In the genomic region with DNA sequence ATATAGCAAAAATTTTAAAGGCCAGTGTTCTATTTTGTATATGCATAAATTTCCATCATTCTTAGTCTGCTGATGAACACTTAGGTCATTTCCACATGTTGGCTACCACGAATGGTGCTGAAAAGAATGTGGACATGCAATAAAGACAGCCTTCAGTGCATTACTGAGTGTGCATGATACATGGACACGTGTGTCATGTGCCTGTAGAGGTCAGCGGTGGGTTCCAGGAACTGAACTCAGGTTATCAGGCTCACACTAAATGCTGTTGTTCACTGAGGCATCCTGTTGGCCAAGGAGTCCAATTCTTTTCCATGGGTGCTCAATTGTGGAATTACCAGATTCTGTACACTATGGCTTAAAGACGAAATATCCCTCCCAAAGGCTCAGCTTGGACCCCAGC, we compare ENCODE assay signal across 29 mouse cellular contexts. TPM values are rescaled to one million over a fixed set of nuclear protein-coding genes. Genes with fewer than 3 reads are reported as not detected.
DNase-seq lines count a peak whose midpoint lies in the region; ATAC-seq and TF ChIP-seq lines count a peak whose summit lies in the region.
"Had no signal": no experiment of that assay in that cellular context is flagged by ENCODE, and none has a peak within 500 bp of the region (broad histone marks: within the 10 kb centered on the region; RNA-seq: fewer than 3 reads in every experiment).

No protein-coding gene starts in this region.

- DNase-seq in heart, adult 11 months: peak; percentile 61
- DNase-seq in heart, adult 8-10 months (ENCODE audit: low spot score): no peak
- DNase-seq in 416B (ENCODE audit: low read depth) (peak; percentile 36), CH12.LX (ENCODE audit: extremely low read depth) (no peak)
- DNase-seq in forebrain, embryonic 11.5 days (ENCODE audit: low spot score): no peak
- DNase-seq in heart, postnatal 36 days: no peak
- DNase-seq in cerebellum, postnatal 10 days: no peak
- DNase-seq: adrenal gland, postnatal 10 days; B cell, adult 2 months; cerebellum, adult 11-12 months; cerebellum, adult 9-10 months; cerebellum, postnatal 36 days; gastrocnemius, adult 2 months; gastrocnemius, postnatal 36 days; heart, adult 2 months; heart, postnatal 4 days; kidney, adult 2 months had no signal

- H3K27ac ChIP-seq in CH12.LX (ENCODE audit: insufficient read depth, low read depth): no peak overlapping the region
- H3K27ac ChIP-seq in forebrain, embryonic 11.5 days (ENCODE audit: low read depth, low read length): no peak overlapping the region
- H3K27ac ChIP-seq: embryonic facial prominence, embryonic 10.5 days; gastrocnemius, adult 2 months; heart, adult 2 months; hindbrain, embryonic 12.5 days; hindbrain, postnatal 0 days had no signal

- H3K9ac ChIP-seq in CH12.LX (ENCODE audit: insufficient read depth, low read depth): no peak overlapping the region
- no peak overlapping the region for H3K9ac ChIP-seq in forebrain, embryonic 11.5 days (ENCODE audit: low read length)
- H3K9ac ChIP-seq: heart, embryonic 12.5 days; hindbrain, embryonic 12.5 days had no signal

- dilution Hi-C loops in CH12.LX (cut with MboI; ENCODE audit: extremely low pct_ligation_motif_present, extremely low pct_unique_long_range_greater_than_20kb, low sequenced_read_pairs): no loop called here

- TF ChIP-seq POLR2A in CH12.LX (IDR thresholded peaks at IDR 0.05; ENCODE audit: low read depth, low read length): no peak

- TF ChIP-seq CTCF in CH12.LX (conservative IDR thresholded peaks at IDR 0.05 in 1 of 2, IDR thresholded peaks at IDR 0.05 in 1 of 2; ENCODE audit: low read depth in 2 of 2, low read length in 2 of 2): peak in 1 of 2 experiments; percentile 31; a peak in 2 of 4 replicates

- no peak for TF ChIP-seq EP300 in CH12.LX (IDR thresholded peaks at IDR 0.05; ENCODE audit: low read length)

- H3K4me3 ChIP-seq in CH12.LX (replicated peaks in 1 of 3; ENCODE audit: low read depth in 2 of 3, low read length in 2 of 3, poor library complexity in 1 of 3): no peak overlapping the region
- no peak overlapping the region for H3K4me3 ChIP-seq in forebrain, embryonic 11.5 days (ENCODE audit: low read depth, low read length)
- H3K4me3 ChIP-seq: embryonic facial prominence, embryonic 10.5 days; gastrocnemius, adult 2 months; heart, adult 2 months; heart, embryonic 12.5 days; hindbrain, embryonic 12.5 days had no signal

- WGBS in forebrain, embryonic 11.5 days: 92% methylated on average over 4 of the region's 4 CpGs

- H3K79me2 ChIP-seq in CH12.LX (replicated peaks; ENCODE audit: control insufficient read depth, extremely low read depth, insufficient read depth, poor library complexity, severe bottlenecking): peaks cover 23% of the 10 kb centered on the region

- no peak for TF ChIP-seq RAD21 in CH12.LX (IDR thresholded peaks at IDR 0.05; ENCODE audit: low read depth, low read length)

- H3K9me3 ChIP-seq in CH12.LX (replicated peaks; ENCODE audit: low read length): no peaks in the 10 kb centered on the region
- no peaks in the 10 kb centered on the region for H3K9me3 ChIP-seq in forebrain, embryonic 11.5 days (ENCODE audit: control insufficient read depth, low read length)
- H3K9me3 ChIP-seq: embryonic facial prominence, embryonic 10.5 days; heart, embryonic 12.5 days; hindbrain, embryonic 12.5 days had no signal

- ATAC-seq in megakaryocyte progenitor cell, adult 5-6 weeks (replicated peaks; ENCODE audit: poor library complexity): peak; percentile 65
- no peak for ATAC-seq in forebrain, embryonic 11.5 days (replicated peaks; ENCODE audit: low FRiP score)
- ATAC-seq: CD4-positive, CD25-positive, alpha-beta regulatory T cell, adult 4 months; forebrain, embryonic 14.5 days; hindbrain, postnatal 0 days had no signal

- peaks cover 47 to 87% of the 10 kb centered on the region in 2 experiments for H3K36me3 ChIP-seq in CH12.LX (replicated peaks in 1 of 2; ENCODE audit: control insufficient read depth in 1 of 2, insufficient read depth in 1 of 2, low read length in 1 of 2)
- no peaks in the 10 kb centered on the region; the same call in 1 of the 2 replicates for H3K36me3 ChIP-seq in forebrain, embryonic 11.5 days (ENCODE audit: control insufficient read depth, insufficient read depth, low read length)

- H3K4me1 ChIP-seq in CH12.LX (ENCODE audit: control insufficient read depth in 1 of 2, insufficient read depth in 2 of 2): peaks cover 0 to 14% of the 10 kb centered on the region in 2 experiments; a peak in 3 of 4 replicates
- H3K4me1 ChIP-seq in forebrain, embryonic 11.5 days (replicated peaks; ENCODE audit: control insufficient read depth, insufficient read depth, low read length): no peaks in the 10 kb centered on the region
- H3K4me1 ChIP-seq: embryonic facial prominence, embryonic 10.5 days; heart, embryonic 12.5 days; hindbrain, embryonic 12.5 days had no signal

- in situ Hi-C loops in CH12.LX (cut with MboI; ENCODE audit: low pct_ligation_motif_present, low pct_unique_long_range_greater_than_20kb, low sequenced_read_pairs): no loop called here

- intact Hi-C loops in heart, postnatal 36 days (cut with DNase I): no loop called here

- H3K27me3 ChIP-seq in CH12.LX (replicated peaks): no peaks in the 10 kb centered on the region
- H3K27me3 ChIP-seq in forebrain, embryonic 11.5 days (ENCODE audit: control insufficient read depth, insufficient read depth, low read length): no peaks in the 10 kb centered on the region
- H3K27me3 ChIP-seq: heart, embryonic 12.5 days; hindbrain, embryonic 12.5 days had no signal

- H3K4me2 ChIP-seq in CH12.LX (ENCODE audit: insufficient read depth, low read depth, poor library complexity, severe bottlenecking): no peak overlapping the region
- no peak overlapping the region for H3K4me2 ChIP-seq in forebrain, embryonic 11.5 days (ENCODE audit: low read depth, low read length, severe bottlenecking)
- H3K4me2 ChIP-seq: heart, embryonic 12.5 days; hindbrain, embryonic 12.5 days had no signal

TF ChIP-seq in CH12.LX, 34 proteins besides CTCF, POLR2A, EP300 and RAD21:
- TF ChIP-seq IRF4 (IDR thresholded peaks at IDR 0.05; ENCODE audit: low read depth, low read length): no peak
- TF ChIP-seq MAX (IDR thresholded peaks at IDR 0.05; ENCODE audit: low read length): 0 out of 2 replicates have a peak, but pooled peaks have one; percentile 16
- no peak for TF ChIP-seq HCFC1 (IDR thresholded peaks at IDR 0.05; ENCODE audit: low read depth, low read length)
- no peak for TF ChIP-seq POLR2AphosphoS2 (IDR thresholded peaks at IDR 0.05; ENCODE audit: low read depth, low read length)

RNA-seq across cellular contexts. Expression of a gene that starts 7.1 kb away (rescaled TPM):
- total RNA-seq in heart, adult 8-10 months (2022): 10 to 100 TPM; 18.1 to 21.7 (median 19.3) TPM
- 31.3 and 35.9 TPM in 2 replicates for total RNA-seq in CH12.LX (2012; rRNA removed)
- total RNA-seq in CH12.LX (2014; rRNA removed): 61.4 and 70.6 TPM in 2 replicates
- 42.6 and 49.3 TPM in 2 replicates for polyA plus RNA-seq in CH12.LX (2012; ENCODE audit: insufficient read length, low read depth)
- 59.6 and 67.6 TPM in 2 replicates for total RNA-seq in megakaryocyte progenitor cell, adult 5-6 weeks (2015)
- 50.9 and 64.3 TPM in 2 replicates for total RNA-seq in megakaryocyte progenitor cell, adult 5-6 weeks (2017)
- polyA plus RNA-seq in forebrain, embryonic 11.5 days (2014; fragmentation: Nextera tagmentation; extraction: Ambion mirVana): 49.2 and 50.7 TPM in 2 replicates
- 10 to 100 TPM; 17.0 to 19.0 TPM for total RNA-seq in heart, postnatal 36 days (2021)

RNA-seq across cellular contexts. Expression of a gene that starts 27.9 kb away (rescaled TPM):
- total RNA-seq in heart, adult 8-10 months (2022): 1 to 10 TPM; 1.4 to 2.0 (median 1.8) TPM
- total RNA-seq in CH12.LX (2012; rRNA removed): 0.04 TPM in 2 replicates
- 0.09 and 0.14 TPM in 2 replicates for total RNA-seq in CH12.LX (2014; rRNA removed)
- polyA plus RNA-seq in CH12.LX (2012; ENCODE audit: insufficient read length, low read depth): 0.16 and 0.22 TPM in 2 replicates
- total RNA-seq in megakaryocyte progenitor cell, adult 5-6 weeks (2015): 0.59 and 1.3 TPM in 2 replicates
- total RNA-seq in megakaryocyte progenitor cell, adult 5-6 weeks (2017): 0.50 and 0.54 TPM in 2 replicates
- 4.9 and 5.8 TPM in 2 replicates for polyA plus RNA-seq in forebrain, embryonic 11.5 days (2014; fragmentation: Nextera tagmentation; extraction: Ambion mirVana)
- 1 to 10 TPM; 1.2 to 1.6 TPM for total RNA-seq in heart, postnatal 36 days (2021)
- total RNA-seq: MEL had no signal

RNA-seq across cellular contexts. Expression of a gene that starts 46.4 kb away (rescaled TPM):
- not detected for total RNA-seq in heart, adult 8-10 months (2022)
- not detected in 2 replicates for total RNA-seq in CH12.LX (2012; rRNA removed)
- total RNA-seq in CH12.LX (2014; rRNA removed): not detected in 2 replicates
- polyA plus RNA-seq in CH12.LX (2012; ENCODE audit: insufficient read length, low read depth): not detected in 2 replicates
- not detected in 2 replicates for total RNA-seq in megakaryocyte progenitor cell, adult 5-6 weeks (2015)
- total RNA-seq in megakaryocyte progenitor cell, adult 5-6 weeks (2017): not detected in 2 replicates
- polyA plus RNA-seq in forebrain, embryonic 11.5 days (2014; fragmentation: Nextera tagmentation; extraction: Ambion mirVana): not detected in 2 replicates
- total RNA-seq in heart, postnatal 36 days (2021): not detected
- total RNA-seq: adrenal gland, postnatal 10 days; adrenal gland, postnatal 4 days; gastrocnemius, adult 2 months; gastrocnemius, postnatal 36 days; heart, adult 2 months; heart, postnatal 4 days; MEL had no signal
- polyA plus RNA-seq: CD4-positive, CD25-positive, alpha-beta regulatory T cell, adult 4 months; embryonic facial prominence, embryonic 10.5 days; embryonic facial prominence, embryonic 14.5 days; forebrain, embryonic 14.5 days; heart, adult 2 months; heart, embryonic 12.5 days; heart, embryonic 16.5 days; hindbrain, embryonic 12.5 days; hindbrain, postnatal 0 days; intestine, embryonic 14.5 days; kidney, adult 2 months had no signal

RNA-seq across cellular contexts. Expression of a gene that starts 52.2 kb away (rescaled TPM):
- not detected for total RNA-seq in heart, adult 8-10 months (2022)
- total RNA-seq in CH12.LX (2012; rRNA removed): not detected in 2 replicates
- total RNA-seq in CH12.LX (2014; rRNA removed): not detected in 2 replicates
- not detected in 2 replicates for polyA plus RNA-seq in CH12.LX (2012; ENCODE audit: insufficient read length, low read depth)
- not detected in 2 replicates for total RNA-seq in megakaryocyte progenitor cell, adult 5-6 weeks (2015)
- total RNA-seq in megakaryocyte progenitor cell, adult 5-6 weeks (2017): not detected in 2 replicates
- not detected in 2 replicates for polyA plus RNA-seq in forebrain, embryonic 11.5 days (2014; fragmentation: Nextera tagmentation; extraction: Ambion mirVana)
- total RNA-seq in heart, postnatal 36 days (2021): not detected
- total RNA-seq: adrenal gland, postnatal 10 days; adrenal gland, postnatal 4 days; gastrocnemius, adult 2 months; gastrocnemius, postnatal 36 days; heart, adult 2 months; heart, postnatal 4 days; hindbrain, postnatal 0 days; MEL had no signal
- polyA plus RNA-seq: CD4-positive, CD25-positive, alpha-beta regulatory T cell, adult 4 months; embryonic facial prominence, embryonic 10.5 days; embryonic facial prominence, embryonic 14.5 days; forebrain, embryonic 14.5 days; heart, adult 2 months; heart, embryonic 12.5 days; heart, embryonic 16.5 days; hindbrain, embryonic 12.5 days; hindbrain, postnatal 0 days; intestine, embryonic 14.5 days; kidney, adult 2 months had no signal

Comparison
In these comparisons a context has a peak if more than half of its experiments do, and no peak if none do; other contexts are left out.
1. DNase-seq: peak in heart, adult 11 months (single experiment) and 416B (single experiment); none in heart, adult 8-10 months (single experiment), CH12.LX (single experiment), forebrain, embryonic 11.5 days (single experiment), heart, postnatal 36 days (0 of 2) and cerebellum, postnatal 10 days (0 of 2).